Mouse (Mus musculus) embryonic facial prominence, embryonic 11.5 days (tissue): ENCODE data around the gene Slc12a5. TPM values are rescaled to one million over a fixed set of nuclear protein-coding genes. Genes with fewer than 3 reads are reported as not detected.

Experiments used
- ATAC-seq: fragments of 200-750 bp; cut with Nextera tagmentation; replicated peaks from 2 replicates; pipeline ENCODE4 v1.8.0; 2017; ENCODE audit warnings: low read depth; ENCODE audit not compliant: insufficient number of reproducible peaks, low FRiP score, low TSS enrichment
- DNase-seq: peaks from one replicate; pipeline ENCODE4 v3.0.0-alpha.2; 2015; ENCODE audit warnings: low spot score
- H3K27ac ChIP-seq: fragments of 300-500 bp; sonication (generic); replicated peaks from 2 replicates; pipeline ENCODE4 v1.5.1; 2014; ENCODE audit warnings: mild to moderate bottlenecking, low read depth, low read length, control low read depth
- H3K27me3 ChIP-seq: fragments of 300-500 bp; sonication (generic); 2 replicates; pipeline ENCODE4 v1.6.1; 2014; ENCODE audit warnings: mild to moderate bottlenecking, low read length, moderate library complexity, mixed read lengths; ENCODE audit not compliant: control insufficient read depth, insufficient read depth
- H3K36me3 ChIP-seq: fragments of 300-500 bp; sonication (generic); replicated peaks from 2 replicates; pipeline ENCODE4 v1.6.1; 2014; ENCODE audit warnings: low read depth, mild to moderate bottlenecking, low read length, moderate library complexity, mixed read lengths; ENCODE audit not compliant: control insufficient read depth, insufficient read depth
- H3K4me1 ChIP-seq: fragments of 300-500 bp; sonication (generic); 2 replicates; pipeline ENCODE4 v1.6.1; 2014; ENCODE audit warnings: low read length, mixed read lengths; ENCODE audit not compliant: control insufficient read depth, insufficient read depth
- H3K4me2 ChIP-seq: fragments of 300-500 bp; sonication (generic); 2 replicates; pipeline ENCODE4 v1.6.1; 2014; ENCODE audit warnings: low read depth, mild to moderate bottlenecking, control low read depth, low read length, moderate library complexity
- H3K4me3 ChIP-seq: fragments of 300-500 bp; sonication (generic); 2 replicates; pipeline ENCODE4 v1.5.1; 2014; ENCODE audit warnings: low read depth, low read length, control low read depth
- H3K9ac ChIP-seq: fragments of 300-500 bp; sonication (generic); replicated peaks from 2 replicates; pipeline ENCODE4 v1.6.1; 2014; ENCODE audit warnings: mild to moderate bottlenecking, control low read depth, low read length
- H3K9me3 ChIP-seq: fragments of 300-500 bp; sonication (generic); replicated peaks from 2 replicates; pipeline ENCODE4 v1.6.1; 2016; ENCODE audit warnings: mild to moderate bottlenecking, low read length, inconsistent platforms, mixed read lengths; ENCODE audit not compliant: control insufficient read depth
- WGBS: fragments of 180-500 bp; shearing (Covaris S2); extraction: QIAGEN DNeasy Blood & Tissue Kit; methylation state at CpG from one replicate; pipeline ENCODE4 v1.1.7; 2014; 5-methylcytosine and 5-hydroxymethylcytosine counted together
- polyA plus RNA-seq: library from polyadenylated mRNA; unstranded; fragments of >200 nt; fragmentation: Nextera tagmentation; extraction: Ambion mirVana; gene quantifications from 2 replicates; pipeline ENCODE4 v1.2.1, GENCODE M21; 2014

Gene Slc12a5
- polyA plus RNA-seq, 1 experiment from 2014 or later = 0.94 TPM

DNA sequence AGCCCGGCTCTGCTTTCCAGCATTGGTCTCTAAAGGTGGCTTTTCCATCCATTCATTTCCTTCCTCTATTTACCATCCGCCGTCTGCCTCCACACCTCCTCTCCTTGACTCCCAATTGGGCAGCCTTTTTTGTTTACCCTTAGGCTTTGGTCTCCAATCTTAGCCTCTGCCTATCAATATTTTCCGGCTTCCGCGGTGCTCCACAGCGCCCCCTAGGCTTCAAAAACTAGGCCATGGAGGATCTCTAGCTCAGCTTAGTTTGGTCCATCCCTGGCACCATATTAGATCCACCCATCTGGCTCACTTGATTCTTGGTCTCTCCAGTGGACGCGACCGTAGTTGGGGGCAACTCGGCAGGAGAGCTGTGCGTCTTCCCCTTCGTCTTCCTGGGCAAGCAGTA is 10.1 kb upstream of the Slc12a5 start:
- H3K9me3 ChIP-seq = no peaks in the 10 kb centered on the region
- H3K36me3 ChIP-seq = no peaks in the 10 kb centered on the region
- peaks cover 55% of the 10 kb centered on the region for H3K27me3 ChIP-seq
- 22% methylated on average over 13 of the region's 13 CpGs for WGBS
- peak; percentile 30 for DNase-seq
- H3K4me1 ChIP-seq = 0 out of 2 replicates have a peak, but pooled peaks cover 2% of the 10 kb centered on the region
- no peak overlapping the region for H3K4me2 ChIP-seq
- H3K27ac ChIP-seq = no peak overlapping the region
- no peak overlapping the region for H3K4me3 ChIP-seq
- no peak overlapping the region for H3K9ac ChIP-seq
- no peak for ATAC-seq

DNA sequence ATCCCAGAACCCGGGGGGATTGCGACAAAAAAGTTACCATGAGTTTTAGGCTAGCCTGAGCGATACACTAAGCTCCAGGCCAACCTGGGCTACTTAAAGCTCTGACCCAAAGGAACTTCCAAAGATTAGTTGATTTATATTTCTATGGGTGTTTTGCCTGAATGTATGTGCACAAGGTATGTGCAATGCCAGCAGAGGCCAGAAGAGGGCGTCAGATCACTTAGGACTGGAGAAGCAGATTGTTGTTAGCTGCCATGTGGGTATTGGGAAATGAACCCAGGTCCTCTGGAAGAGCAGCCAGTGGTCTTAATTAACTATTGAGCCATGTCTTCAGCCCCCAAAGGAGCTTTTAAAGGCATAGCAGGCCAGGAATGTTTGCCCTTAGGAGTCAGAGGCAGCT is 8.9 kb upstream of the Slc12a5 start:
- Histone ChIP-seq H3K36me3 (no peaks in the 10 kb centered on the region), H3K9me3 (no peaks in the 10 kb centered on the region; the same call in 1 of the 2 replicates), H3K9ac (no peak overlapping the region), H3K4me1 (0 out of 2 replicates have a peak, but pooled peaks cover 2% of the 10 kb centered on the region), H3K27ac (no peak overlapping the region), H3K4me2 (no peak overlapping the region), H3K27me3 (peaks cover 55% of the 10 kb centered on the region), H3K4me3 (no peak overlapping the region)
- ATAC-seq = no peak
- 78% methylated on average over 4 of the region's 4 CpGs for WGBS
- DNase-seq = no peak

DNA sequence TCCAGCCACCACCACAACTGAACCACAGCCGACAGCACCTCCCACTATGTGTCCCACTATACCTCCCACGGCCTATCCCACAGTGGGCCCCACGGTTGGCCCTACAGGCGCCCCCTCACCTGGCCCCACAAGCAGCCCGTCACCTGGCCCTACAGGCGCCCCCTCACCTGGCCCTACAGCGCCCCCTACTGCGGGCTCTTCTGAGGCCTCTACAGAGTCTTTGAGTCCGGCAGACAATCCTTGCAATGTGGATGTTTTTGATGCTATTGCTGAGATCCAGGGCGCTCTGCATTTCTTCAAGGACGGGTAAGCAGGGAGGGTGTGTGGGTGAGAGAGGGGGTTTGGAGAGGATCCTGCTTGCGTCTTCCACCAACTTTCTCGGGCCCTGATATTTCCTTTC is 8.2 kb upstream of the Slc12a5 start:
- Histone ChIP-seq H3K4me3 (no peak overlapping the region), H3K9ac (no peak overlapping the region), H3K4me2 (no peak overlapping the region; the same call in 1 of the 2 replicates), H3K4me1 (0 out of 2 replicates have a peak, but pooled peaks cover 2% of the 10 kb centered on the region), H3K27ac (no peak overlapping the region), H3K9me3 (no peaks in the 10 kb centered on the region; the same call in 1 of the 2 replicates), H3K27me3 (peaks cover 52% of the 10 kb centered on the region), H3K36me3 (no peaks in the 10 kb centered on the region)
- 41% methylated on average over 13 of the region's 13 CpGs for WGBS
- DNase-seq (no peak), ATAC-seq (no peak)

DNA sequence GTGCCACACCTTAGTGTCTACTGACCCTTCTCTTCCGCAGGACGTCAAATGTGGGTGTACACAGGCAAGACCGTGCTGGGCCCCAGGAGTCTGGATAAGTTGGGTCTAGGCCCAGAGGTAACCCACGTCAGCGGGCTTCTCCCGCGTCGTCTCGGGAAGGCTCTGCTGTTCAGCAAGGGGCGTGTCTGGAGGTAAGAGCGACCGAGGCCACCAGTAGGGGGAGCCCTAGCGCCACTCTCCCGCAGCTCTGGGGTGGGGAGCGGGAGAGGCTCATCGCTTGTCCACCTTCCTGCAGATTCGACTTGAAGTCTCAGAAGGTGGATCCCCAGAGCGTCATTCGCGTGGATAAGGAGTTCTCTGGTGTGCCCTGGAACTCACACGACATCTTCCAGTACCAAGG is 7.4 kb upstream of the Slc12a5 start:
- Histone ChIP-seq H3K9me3 (no peaks in the 10 kb centered on the region; the same call in 1 of the 2 replicates), H3K4me2 (no peak overlapping the region), H3K9ac (no peak overlapping the region), H3K36me3 (no peaks in the 10 kb centered on the region), H3K27ac (no peak overlapping the region), H3K4me1 (0 out of 2 replicates have a peak, but pooled peaks cover under 1% of the 10 kb centered on the region), H3K27me3 (peaks cover 47% of the 10 kb centered on the region), H3K4me3 (no peak overlapping the region)
- ATAC-seq = peak; percentile 68
- WGBS = 1% methylated on average over 21 of the region's 21 CpGs
- DNase-seq = peak; percentile 88

DNA sequence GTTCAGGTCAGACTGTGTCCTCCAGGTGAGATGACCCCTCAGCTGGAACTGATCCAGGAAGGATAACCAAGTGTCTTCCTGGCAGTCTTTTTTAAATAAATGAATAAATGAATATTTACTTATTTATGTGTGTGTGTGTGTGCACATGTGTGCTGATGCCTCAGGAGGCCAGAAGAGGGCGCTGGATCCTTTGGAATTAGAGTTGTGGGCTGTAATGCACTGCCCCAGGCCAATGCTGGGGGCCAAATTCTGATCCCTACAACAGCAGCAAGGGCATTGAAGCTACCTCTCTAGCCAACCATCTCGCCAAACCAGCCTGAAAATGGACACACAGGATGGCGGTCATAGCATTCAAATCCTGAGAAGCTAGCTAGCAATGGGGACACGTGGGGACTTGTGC is 4.9 kb upstream of the Slc12a5 start:
- Histone ChIP-seq H3K9ac (no peak overlapping the region), H3K36me3 (no peaks in the 10 kb centered on the region), H3K27ac (no peak overlapping the region), H3K4me3 (no peak overlapping the region), H3K4me2 (no peak overlapping the region), H3K27me3 (peaks cover 22% of the 10 kb centered on the region), H3K9me3 (no peaks in the 10 kb centered on the region; the same call in 1 of the 2 replicates), H3K4me1 (no peaks in the 10 kb centered on the region)
- DNase-seq = no peak
- no peak for ATAC-seq
- WGBS = 70% methylated on average over 4 of the region's 4 CpGs

DNA sequence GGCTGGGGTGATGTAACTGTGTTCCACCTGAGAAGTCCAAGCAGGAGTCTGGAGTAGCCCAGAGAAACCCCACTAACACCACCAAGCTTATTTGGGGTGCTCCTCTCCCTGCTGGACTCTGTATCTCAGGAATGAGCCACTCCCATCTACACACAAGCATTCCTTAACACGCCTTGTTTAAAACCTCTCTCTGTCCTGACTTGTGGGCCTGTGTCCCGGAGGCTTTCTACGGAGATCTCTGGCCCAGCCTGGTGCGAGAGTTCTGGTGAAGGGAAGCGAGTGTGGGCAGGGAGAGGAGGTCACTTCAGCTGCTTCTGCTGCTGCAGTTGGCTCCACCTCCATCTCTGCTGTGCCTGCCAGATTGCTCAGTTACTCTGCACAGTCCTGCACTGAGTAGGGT is 4.4 kb upstream of the Slc12a5 start:
- no peak for ATAC-seq
- Histone ChIP-seq H3K9ac (no peak overlapping the region), H3K4me2 (no peak overlapping the region), H3K27me3 (peaks cover 17% of the 10 kb centered on the region), H3K36me3 (no peaks in the 10 kb centered on the region), H3K4me1 (no peaks in the 10 kb centered on the region), H3K27ac (no peak overlapping the region), H3K4me3 (no peak overlapping the region), H3K9me3 (no peaks in the 10 kb centered on the region; the same call in 1 of the 2 replicates)
- no peak for DNase-seq
- WGBS = 61% methylated on average over 5 of the region's 5 CpGs

DNA sequence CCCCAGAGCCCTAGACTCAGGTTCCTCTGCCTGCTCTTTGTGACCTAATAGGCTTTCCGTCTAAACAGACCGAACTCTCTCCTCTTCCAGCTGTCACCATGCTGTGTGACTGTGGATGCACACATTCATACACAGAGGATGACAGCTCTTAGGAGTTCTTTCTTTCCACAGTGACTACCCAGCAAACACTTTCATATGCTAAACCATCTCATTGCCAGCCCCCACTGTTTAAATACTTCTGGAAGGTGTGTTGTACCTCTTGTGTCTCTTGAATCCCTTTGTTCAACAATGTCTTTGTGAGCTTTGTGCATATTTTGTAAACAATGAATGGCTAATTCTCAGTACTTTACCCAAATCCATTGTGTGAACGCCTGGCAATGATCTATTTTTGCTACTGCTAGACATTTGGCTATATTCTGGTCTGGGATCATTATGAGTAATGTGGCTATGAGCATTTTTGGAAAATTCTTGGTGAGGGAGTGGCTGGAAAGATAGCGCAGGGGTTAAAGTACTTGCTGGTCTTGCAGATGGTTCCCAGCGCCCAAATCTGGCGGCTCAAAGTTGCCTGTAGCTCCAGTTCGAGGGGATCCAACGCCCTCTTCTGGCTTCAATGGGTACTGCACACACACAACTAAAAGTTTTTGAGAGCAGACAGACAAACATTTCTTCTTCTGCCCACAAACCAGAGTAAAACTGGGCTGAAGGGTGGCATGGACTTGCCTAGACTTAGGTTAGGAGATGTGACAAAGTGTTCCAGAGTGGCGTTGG is 2.9 kb upstream of the Slc12a5 start:
- Histone ChIP-seq H3K9ac (no peak overlapping the region), H3K27me3 (peaks cover 8% of the 10 kb centered on the region; the same call in 1 of the 2 replicates), H3K27ac (no peak overlapping the region), H3K4me2 (no peak overlapping the region), H3K9me3 (no peaks in the 10 kb centered on the region; the same call in 1 of the 2 replicates), H3K4me1 (no peaks in the 10 kb centered on the region), H3K4me3 (no peak overlapping the region), H3K36me3 (no peaks in the 10 kb centered on the region)
- 68% methylated on average over 9 of the region's 9 CpGs for WGBS
- DNase-seq (no peak), ATAC-seq (no peak)

DNA sequence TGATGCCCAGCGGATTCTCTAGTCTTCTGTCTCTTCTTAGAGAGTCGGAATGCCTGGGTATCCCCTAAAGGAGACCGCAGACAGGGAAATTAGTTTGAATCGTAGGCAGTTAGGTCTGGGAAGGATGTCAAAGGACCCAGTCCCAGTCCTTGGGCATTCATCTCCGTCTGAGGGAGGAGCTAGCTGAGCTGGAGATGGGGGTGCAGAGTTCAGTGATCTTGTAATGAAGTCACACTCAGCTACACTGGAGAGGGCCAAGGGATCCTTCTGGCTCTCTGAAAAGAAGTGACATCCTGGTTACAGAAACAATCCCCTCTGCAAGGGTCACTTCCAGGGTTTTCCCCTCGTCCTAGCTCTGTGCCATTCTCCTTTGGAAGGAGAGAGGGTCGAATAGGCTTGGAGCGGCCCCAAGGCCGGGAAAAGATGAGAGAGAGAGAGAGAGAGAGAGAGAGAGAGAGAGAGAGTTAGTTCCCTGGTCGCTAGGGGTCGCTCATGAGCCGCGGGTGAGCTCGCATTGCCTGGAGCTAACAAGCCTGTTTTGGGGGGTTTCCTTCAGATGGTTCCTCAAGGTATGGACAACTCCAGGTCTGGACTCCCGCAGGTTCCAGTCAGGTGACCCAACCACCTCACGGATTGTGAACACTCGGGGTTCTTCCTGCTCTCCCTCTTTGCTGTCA is 1.0 kb downstream of the Slc12a5 start:
- Histone ChIP-seq H3K36me3 (no peaks in the 10 kb centered on the region), H3K4me3 (no peak overlapping the region), H3K4me2 (no peak overlapping the region; the same call in 1 of the 2 replicates), H3K4me1 (no peaks in the 10 kb centered on the region), H3K27me3 (peaks cover 7% of the 10 kb centered on the region), H3K9ac (no peak overlapping the region), H3K9me3 (no peaks in the 10 kb centered on the region), H3K27ac (no peak overlapping the region)
- DNase-seq = peak; percentile 67
- peak; percentile 40; the same call in 1 of the 2 replicates for ATAC-seq
- WGBS = 10% methylated on average over 17 of the region's 17 CpGs
